Mouse (Mus musculus): ENCODE data around the gene Spata32. TPM values are rescaled to one million over a fixed set of nuclear protein-coding genes. Genes with fewer than 3 reads are reported as not detected.

The Spata32 gene
- polyA plus RNA-seq, 1 experiment, result not detected

GRCm38 (mm10) chr11:103262412-103263267, 44.4 kb upstream of the Spata32 start:
- 72% methylated on average over 20 of the region's 20 CpGs for WGBS
- Histone ChIP-seq H3K4me3 (ENCODE audit: insufficient read depth, low read depth, low read length) (no peak overlapping the region), H3K27ac (ENCODE audit: insufficient read depth, low read depth, low read length) (0 out of 2 replicates have a peak overlapping the region, but pooled peaks have one; percentile 44), H3K4me1 (ENCODE audit: control insufficient read depth, insufficient read depth, low read length) (peaks cover 30% of the 10 kb centered on the region)
- TF ChIP-seq POLR2A (IDR thresholded peaks at IDR 0.05; ENCODE audit: insufficient read depth, low read depth, low read length) (no peak), CTCF (IDR thresholded peaks at IDR 0.05; ENCODE audit: insufficient read depth, low read depth, low read length) (no peak)

- WGBS, result 81% methylated on average over 7 of the region's 7 CpGs
- no peak overlapping the region for H3K27ac ChIP-seq (ENCODE audit: insufficient read depth, low read depth, low read length)
These were observed 43.6 kb upstream of the Spata32 start for GRCm38 (mm10) chr11:103261671-103262411.

GRCm38 (mm10) chr11:103260515-103261192, 42.4 kb upstream of the Spata32 start:
- H3K4me1 ChIP-seq (ENCODE audit: control insufficient read depth, insufficient read depth, low read length), result peaks cover 28% of the 10 kb centered on the region
- no peak overlapping the region for H3K4me3 ChIP-seq (ENCODE audit: insufficient read depth, low read depth, low read length)
- TF ChIP-seq POLR2A (IDR thresholded peaks at IDR 0.05; ENCODE audit: insufficient read depth, low read depth, low read length) (no peak), CTCF (IDR thresholded peaks at IDR 0.05; ENCODE audit: insufficient read depth, low read depth, low read length) (no peak)
- H3K27ac ChIP-seq (ENCODE audit: insufficient read depth, low read depth, low read length), result no peak overlapping the region
- WGBS, result 92% methylated on average over 12 of the region's 12 CpGs

More at GRCm38 (mm10) chr11:103261671-103262411, 43.6 kb upstream of the Spata32 start:
- TF ChIP-seq POLR2A (IDR thresholded peaks at IDR 0.05; ENCODE audit: insufficient read depth, low read depth, low read length), result no peak
- no peak for TF ChIP-seq CTCF (IDR thresholded peaks at IDR 0.05; ENCODE audit: insufficient read depth, low read depth, low read length)
- Histone ChIP-seq H3K4me1 (ENCODE audit: control insufficient read depth, insufficient read depth, low read length) (peaks cover 29% of the 10 kb centered on the region), H3K4me3 (ENCODE audit: insufficient read depth, low read depth, low read length) (no peak overlapping the region)

GRCm38 (mm10) chr11:103260034-103260433, 41.8 kb upstream of the Spata32 start:
- H3K27ac ChIP-seq (ENCODE audit: insufficient read depth, low read depth, low read length), result no peak overlapping the region
- H3K4me3 ChIP-seq (ENCODE audit: insufficient read depth, low read depth, low read length), result no peak overlapping the region
- no peak for TF ChIP-seq POLR2A (IDR thresholded peaks at IDR 0.05; ENCODE audit: insufficient read depth, low read depth, low read length)
- TF ChIP-seq CTCF (IDR thresholded peaks at IDR 0.05; ENCODE audit: insufficient read depth, low read depth, low read length), result no peak
- peaks cover 26% of the 10 kb centered on the region for H3K4me1 ChIP-seq (ENCODE audit: control insufficient read depth, insufficient read depth, low read length)
- WGBS, result 96% methylated on average over 5 of the region's 5 CpGs

GRCm38 (mm10) chr11:103257938-103258481, 39.8 kb upstream of the Spata32 start:
- TF ChIP-seq POLR2A (IDR thresholded peaks at IDR 0.05; ENCODE audit: insufficient read depth, low read depth, low read length) (no peak), CTCF (IDR thresholded peaks at IDR 0.05; ENCODE audit: insufficient read depth, low read depth, low read length) (no peak)

GRCm38 (mm10) chr11:103253605-103254004, 35.4 kb upstream of the Spata32 start:
- 92% methylated on average over 5 of the region's 5 CpGs for whole genome bisulfite sequencing
- no peak overlapping the region for H3K4me3 ChIP-seq (ENCODE audit: insufficient read depth, low read depth, low read length)
- H3K27ac ChIP-seq (ENCODE audit: insufficient read depth, low read depth, low read length), result no peak overlapping the region
- no peak for TF ChIP-seq CTCF (IDR thresholded peaks at IDR 0.05; ENCODE audit: insufficient read depth, low read depth, low read length)
- TF ChIP-seq POLR2A (IDR thresholded peaks at IDR 0.05; ENCODE audit: insufficient read depth, low read depth, low read length), result no peak
- peaks cover 3% of the 10 kb centered on the region; the same call in 1 of the 2 replicates for H3K4me1 ChIP-seq (ENCODE audit: control insufficient read depth, insufficient read depth, low read length)

More at GRCm38 (mm10) chr11:103257938-103258481, 39.8 kb upstream of the Spata32 start:
- WGBS, result 88% methylated on average over 4 of the region's 4 CpGs
- Histone ChIP-seq H3K27ac (ENCODE audit: insufficient read depth, low read depth, low read length) (no peak overlapping the region), H3K4me1 (ENCODE audit: control insufficient read depth, insufficient read depth, low read length) (peaks cover 15% of the 10 kb centered on the region), H3K4me3 (ENCODE audit: insufficient read depth, low read depth, low read length) (no peak overlapping the region)

GRCm38 (mm10) chr11:103252380-103252779, 34.1 kb upstream of the Spata32 start:
- Histone ChIP-seq H3K4me1 (ENCODE audit: control insufficient read depth, insufficient read depth, low read length) (peaks cover 10% of the 10 kb centered on the region), H3K4me3 (ENCODE audit: insufficient read depth, low read depth, low read length) (no peak overlapping the region), H3K27ac (ENCODE audit: insufficient read depth, low read depth, low read length) (no peak overlapping the region)
- 93% methylated on average over 5 of the region's 5 CpGs for WGBS
- TF ChIP-seq CTCF (IDR thresholded peaks at IDR 0.05; ENCODE audit: insufficient read depth, low read depth, low read length) (no peak), POLR2A (IDR thresholded peaks at IDR 0.05; ENCODE audit: insufficient read depth, low read depth, low read length) (no peak)

- 83% methylated on average over 3 of the region's 3 CpGs for WGBS
- H3K4me3 ChIP-seq (ENCODE audit: insufficient read depth, low read depth, low read length), result no peak overlapping the region
- H3K27ac ChIP-seq (ENCODE audit: insufficient read depth, low read depth, low read length), result no peak overlapping the region
- TF ChIP-seq CTCF (IDR thresholded peaks at IDR 0.05; ENCODE audit: insufficient read depth, low read depth, low read length), result no peak
- TF ChIP-seq POLR2A (IDR thresholded peaks at IDR 0.05; ENCODE audit: insufficient read depth, low read depth, low read length), result no peak
- H3K4me1 ChIP-seq (ENCODE audit: control insufficient read depth, insufficient read depth, low read length), result peaks cover 23% of the 10 kb centered on the region
These were observed 32.1 kb upstream of the Spata32 start for GRCm38 (mm10) chr11:103250324-103250723.

Data from olfactory bulb, adult 2 months (tissue).